Mouse (Mus musculus) embryonic fibroblast, embryonic 13.5 days (primary cell): ENCODE results near the gene Dgki. TPM values are rescaled to one million over a fixed set of nuclear protein-coding genes. Genes with fewer than 3 reads are reported as not detected.

Source experiments
- H3K27ac ChIP-seq: 2 replicates; pipeline ENCODE4 v1.5.1; 2012; ENCODE audit warnings: low read length, control low read depth, inconsistent platforms; ENCODE audit not compliant: insufficient read depth
- H3K4me1 ChIP-seq: 2 replicates; pipeline ENCODE4 v1.6.1; 2011; ENCODE audit warnings: low read length; ENCODE audit not compliant: control insufficient read depth, insufficient read depth
- H3K4me3 ChIP-seq: 2 replicates; pipeline ENCODE4 v1.5.1; 2011; ENCODE audit warnings: mild to moderate bottlenecking, control low read depth, low read length; ENCODE audit not compliant: insufficient read depth
- CTCF ChIP-seq: IDR thresholded peaks from 2 replicates; pipeline ENCODE4 v1.5.1; 2011; ENCODE audit warnings: mild to moderate bottlenecking, control low read depth, low read length, moderate library complexity, borderline replicate concordance; ENCODE audit not compliant: insufficient read depth
- POLR2A ChIP-seq: IDR thresholded peaks from 2 replicates; pipeline ENCODE4 v1.6.1; 2011; ENCODE audit warnings: low read depth, mild to moderate bottlenecking, control low read depth, low read length, moderate library complexity
- polyA plus RNA-seq: library from polyadenylated mRNA; stranded (reverse); fragments of >200 nt; gene quantifications from 2 replicates; pipeline ENCODE4 v1.2.4, GENCODE M21; 2011; ENCODE audit warnings: low read depth; ENCODE audit not compliant: missing spikeins, insufficient read length

Dgki gene
- polyA plus RNA-seq, 1 experiment, result 0.33 TPM

DNA sequence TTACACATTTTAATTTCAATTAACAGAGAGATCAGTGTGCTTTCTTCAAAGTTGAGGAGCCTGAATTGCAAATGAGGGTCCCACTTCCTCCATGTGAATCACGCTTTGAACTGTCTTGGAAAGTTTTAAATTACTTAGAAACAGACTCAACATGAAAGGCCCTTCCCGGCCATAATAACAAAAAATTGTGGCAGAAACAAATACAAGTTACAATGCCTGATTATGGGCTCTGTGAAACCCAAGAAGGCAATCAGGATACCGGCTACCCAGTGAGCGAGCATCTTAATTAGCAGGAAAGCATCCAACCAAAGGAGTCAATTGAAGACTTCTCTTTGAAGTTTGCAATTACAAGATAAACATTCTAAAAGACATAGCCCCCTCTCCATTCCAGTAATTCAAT lies 292.4 kb downstream of the Dgki start:
- H3K4me3 ChIP-seq, result no peak overlapping the region
- no peak overlapping the region for H3K27ac ChIP-seq
- TF ChIP-seq CTCF (no peak), POLR2A (no peak)
- H3K4me1 ChIP-seq, result no peaks in the 10 kb centered on the region

DNA sequence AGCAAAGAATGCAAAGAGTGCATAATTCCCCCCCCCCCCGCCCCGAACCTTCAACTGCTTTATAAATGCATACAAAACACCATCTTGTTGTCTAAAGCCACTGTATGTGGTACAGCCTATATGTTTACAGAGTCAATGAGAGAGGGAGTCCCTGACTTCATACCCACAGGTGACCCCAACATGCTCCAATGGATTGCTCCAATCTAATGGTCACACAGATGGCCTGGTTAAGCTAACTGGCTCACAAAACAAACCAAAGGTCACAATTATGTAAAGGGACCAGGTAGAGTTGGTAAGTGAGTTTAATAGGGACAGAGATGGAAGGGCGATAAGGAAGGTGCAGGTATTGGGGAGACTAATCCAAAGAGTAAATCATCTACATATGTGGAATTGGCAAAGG lies 295.1 kb downstream of the Dgki start:
- Histone ChIP-seq H3K4me1 (no peaks in the 10 kb centered on the region), H3K4me3 (no peak overlapping the region), H3K27ac (no peak overlapping the region)
- no peak for TF ChIP-seq CTCF
- TF ChIP-seq POLR2A, result no peak

DNA sequence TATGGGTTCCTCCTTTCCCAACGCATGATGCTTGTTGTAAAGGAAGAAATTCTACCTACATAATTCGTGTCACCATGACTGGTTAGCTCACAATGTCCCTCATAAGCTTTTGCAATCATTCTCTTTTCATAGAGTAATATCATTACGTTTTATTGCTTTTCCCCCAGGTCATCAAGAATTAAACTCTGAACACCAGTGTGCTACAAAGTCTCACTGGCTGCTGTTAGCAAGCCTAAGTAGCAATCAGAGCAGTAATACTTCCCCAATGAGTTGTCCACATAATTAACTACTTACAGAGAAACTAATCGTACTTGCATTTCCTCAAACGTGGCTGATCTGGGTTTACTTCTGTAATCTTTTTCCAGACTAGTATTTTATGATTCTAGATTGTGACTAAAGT lies 296.7 kb downstream of the Dgki start:
- Histone ChIP-seq H3K27ac (no peak overlapping the region), H3K4me1 (no peaks in the 10 kb centered on the region), H3K4me3 (no peak overlapping the region)
- TF ChIP-seq POLR2A (no peak), CTCF (no peak)

- Histone ChIP-seq H3K27ac (no peak overlapping the region), H3K4me3 (no peak overlapping the region), H3K4me1 (no peaks in the 10 kb centered on the region)
- TF ChIP-seq POLR2A (no peak), CTCF (no peak)
These were observed 301.0 kb downstream of the Dgki start for GRCm38 (mm10) chr6:36998942-36999341.

- Histone ChIP-seq H3K27ac (no peak overlapping the region), H3K4me1 (no peaks in the 10 kb centered on the region), H3K4me3 (no peak overlapping the region)
- TF ChIP-seq POLR2A (no peak), CTCF (no peak)
These were observed 305.7 kb downstream of the Dgki start for GRCm38 (mm10) chr6:36994329-36994728.

- no peak overlapping the region for H3K27ac ChIP-seq
- TF ChIP-seq CTCF (no peak), POLR2A (no peak)
- no peaks in the 10 kb centered on the region for H3K4me1 ChIP-seq
- H3K4me3 ChIP-seq, result no peak overlapping the region
These were observed 309.8 kb downstream of the Dgki start for GRCm38 (mm10) chr6:36990186-36990585.

DNA sequence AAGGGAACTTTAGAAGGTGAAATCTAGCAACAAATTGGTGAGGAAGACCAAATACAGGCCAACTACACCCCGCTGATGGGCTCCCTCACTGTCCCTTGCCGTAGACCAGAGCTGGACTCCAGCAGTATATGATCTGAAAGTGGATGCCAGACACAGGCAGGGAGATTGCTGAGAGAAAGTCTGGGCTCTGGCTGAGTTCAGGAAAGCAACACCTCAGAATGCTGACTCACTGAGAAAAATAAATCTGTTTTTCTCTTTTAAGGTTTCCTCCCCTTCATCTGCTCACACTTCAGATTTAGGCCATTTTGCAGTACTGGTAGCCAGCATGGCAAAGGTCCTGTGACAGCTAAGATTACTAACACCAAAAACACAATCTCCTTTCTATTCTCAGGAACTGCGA lies 311.2 kb downstream of the Dgki start:
- Histone ChIP-seq H3K27ac (no peak overlapping the region; the same call in 1 of the 2 replicates), H3K4me1 (no peaks in the 10 kb centered on the region), H3K4me3 (no peak overlapping the region)
- TF ChIP-seq POLR2A, result no peak
- no peak for TF ChIP-seq CTCF

- Histone ChIP-seq H3K4me3 (no peak overlapping the region), H3K4me1 (peaks cover 6% of the 10 kb centered on the region; the same call in 1 of the 2 replicates), H3K27ac (peak overlapping the region; percentile 26; the same call in 1 of the 2 replicates)
- TF ChIP-seq POLR2A (no peak), CTCF (no peak)
These were observed 318.3 kb downstream of the Dgki start for GRCm38 (mm10) chr6:36981646-36982045.

DNA sequence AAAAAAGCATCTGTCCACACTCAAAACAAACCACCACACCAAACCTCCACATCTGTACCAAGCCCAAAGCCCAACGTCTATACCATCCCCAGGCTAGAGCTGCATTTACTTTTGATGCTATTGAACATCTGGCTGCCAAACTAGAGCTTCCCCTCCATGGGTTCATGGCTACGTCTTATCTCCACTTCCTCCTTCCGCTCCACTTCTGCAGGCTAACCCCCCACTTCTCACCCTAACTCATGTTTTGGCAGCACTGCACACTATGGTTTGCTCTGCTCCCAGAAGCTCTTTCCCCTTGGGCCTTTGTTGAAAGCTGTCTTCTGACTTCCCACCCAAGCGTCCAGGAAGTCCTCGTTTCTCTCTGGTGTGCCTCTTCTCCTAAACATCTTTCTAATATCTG lies 319.5 kb downstream of the Dgki start:
- TF ChIP-seq CTCF (no peak), POLR2A (no peak)
- H3K4me1 ChIP-seq, result peaks cover 6% of the 10 kb centered on the region; the same call in 1 of the 2 replicates
- no peak overlapping the region for H3K27ac ChIP-seq
- no peak overlapping the region for H3K4me3 ChIP-seq

DNA sequence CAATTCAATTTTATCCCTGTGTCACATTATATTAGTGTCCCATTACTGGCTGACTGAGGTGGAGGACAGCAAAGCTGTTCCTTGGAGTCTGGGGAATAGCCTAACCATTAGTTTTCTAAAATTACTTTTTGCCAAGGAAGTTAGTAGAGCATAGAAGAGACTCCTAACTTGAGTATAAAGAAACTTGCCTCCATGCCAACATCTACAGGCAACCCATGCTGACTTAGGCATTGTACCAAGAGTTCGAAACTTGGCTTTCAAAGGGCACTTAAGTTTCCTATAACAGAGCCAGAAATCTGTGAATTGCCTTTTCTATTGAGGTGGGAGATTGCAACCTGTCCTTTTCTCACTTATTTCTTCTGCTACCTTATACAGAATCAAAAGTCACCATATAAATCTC lies 321.8 kb downstream of the Dgki start:
- no peak overlapping the region for H3K4me3 ChIP-seq
- TF ChIP-seq CTCF, result no peak
- no peak overlapping the region for H3K27ac ChIP-seq
- H3K4me1 ChIP-seq, result peaks cover 6% of the 10 kb centered on the region; the same call in 1 of the 2 replicates

GRCm38 (mm10) chr6:36973096-36973495 lies 326.9 kb downstream of the Dgki start:
- Histone ChIP-seq H3K27ac (peak overlapping the region; percentile 59), H3K4me3 (no peak overlapping the region)

More at GRCm38 (mm10) chr6:36973096-36973495, 326.9 kb downstream of the Dgki start:
- H3K4me1 ChIP-seq, result peaks cover 6% of the 10 kb centered on the region
- TF ChIP-seq POLR2A (no peak), CTCF (no peak)
